Mouse (Mus musculus) MEL (cell line): ENCODE results near the gene A2ml1.

Experiments used
- CTCF ChIP-seq, 3 experiments: IDR thresholded peaks in 2 of 3; conservative IDR thresholded peaks in 1 of 3; 2 replicates each; pipeline ENCODE4 v1.5.1; 2011 to 2012; ENCODE audit warnings: low read length in 3 of 3, low read depth in 2 of 3, mild to moderate bottlenecking in 2 of 3, improper control_type of control experiment in 1 of 3, inconsistent platforms in 1 of 3, mixed read lengths in 1 of 3, moderate library complexity in 1 of 3; ENCODE audit not compliant: control insufficient read depth in 1 of 3, insufficient read depth in 1 of 3, poor library complexity in 1 of 3, severe bottlenecking in 1 of 3
- GABPA ChIP-seq: IDR thresholded peaks from 2 replicates; pipeline ENCODE4 v1.6.1; 2012; ENCODE audit warnings: low read depth, mild to moderate bottlenecking, inconsistent platforms, low read length, improper control_type of control experiment, moderate library complexity
- MAX ChIP-seq: IDR thresholded peaks from 2 replicates; pipeline ENCODE4 v1.6.1; 2011; ENCODE audit warnings: low read length, improper control_type of control experiment
- POLR2A ChIP-seq, 2 experiments: IDR thresholded peaks; 2 replicates each; pipeline ENCODE4 v1.6.1; 2011 to 2012; ENCODE audit warnings: low read length in 2 of 2, mild to moderate bottlenecking in 2 of 2, control low read depth in 1 of 2, improper control_type of control experiment in 1 of 2, low read depth in 1 of 2, moderate library complexity in 1 of 2; ENCODE audit not compliant: control insufficient read depth in 1 of 2, insufficient read depth in 1 of 2, poor library complexity in 1 of 2
- POLR2AphosphoS5 ChIP-seq: IDR thresholded peaks from 2 replicates; pipeline ENCODE4 v1.6.1; 2012; ENCODE audit warnings: low read depth, borderline replicate concordance, mild to moderate bottlenecking, inconsistent platforms, low read length, moderate library complexity, mixed read lengths
- RAD21 ChIP-seq: IDR thresholded peaks from 2 replicates; pipeline ENCODE4 v1.6.1; 2011; ENCODE audit warnings: mild to moderate bottlenecking, low read depth, low read length, improper control_type of control experiment
- SIN3A ChIP-seq: IDR thresholded peaks from 2 replicates; pipeline ENCODE4 v1.6.1; 2012; ENCODE audit warnings: low read length, improper control_type of control experiment, inconsistent platforms
- TCF12 ChIP-seq: IDR thresholded peaks from 2 replicates; pipeline ENCODE4 v1.6.1; 2014; ENCODE audit warnings: low read depth, mild to moderate bottlenecking, inconsistent platforms, low read length, improper control_type of control experiment, moderate library complexity
- ZMIZ1 ChIP-seq: IDR thresholded peaks from 2 replicates; pipeline ENCODE4 v1.6.1; 2012; ENCODE audit warnings: low read depth, mild to moderate bottlenecking, inconsistent platforms, low read length, improper control_type of control experiment, moderate library complexity
- ZNF384 ChIP-seq: IDR thresholded peaks from 2 replicates; pipeline ENCODE4 v1.6.1; 2012; ENCODE audit warnings: low read depth, mild to moderate bottlenecking, inconsistent platforms, low read length, improper control_type of control experiment

GRCm38 (mm10) chr6:128554049-128554448, 27.4 kb downstream of the A2ml1 start:
- TF ChIP-seq SIN3A: no peak
- no peak for TF ChIP-seq POLR2A (IDR thresholded peaks at IDR 0.05; ENCODE audit: control insufficient read depth in 1 of 2, insufficient read depth in 1 of 2, low read depth in 1 of 2, low read length in 2 of 2, poor library complexity in 1 of 2)
- TF ChIP-seq MAX: no peak
- TF ChIP-seq TCF12: no peak
- no peak for TF ChIP-seq ZNF384
- no peak for TF ChIP-seq RAD21
- no peak for TF ChIP-seq CTCF (IDR thresholded peaks at IDR 0.05 in 2 of 3, conservative IDR thresholded peaks at IDR 0.05 in 1 of 3; ENCODE audit: control insufficient read depth in 1 of 3, insufficient read depth in 1 of 3, low read depth in 2 of 3, low read length in 3 of 3, poor library complexity in 1 of 3, severe bottlenecking in 1 of 3)
- TF ChIP-seq ZMIZ1: no peak
- no peak for TF ChIP-seq GABPA
- no peak for TF ChIP-seq POLR2AphosphoS5
